Mouse (Mus musculus): Measurements from ENCODE around the gene Celf2. TPM values are rescaled to one million over a fixed set of nuclear protein-coding genes. Genes with fewer than 3 reads are reported as not detected.

Gene Celf2
- polyA plus RNA-seq, 1 experiment from 2014 or later: 25.2 TPM

GRCm38 (mm10) chr2:6823021-6823420, 686.3 kb downstream of the Celf2 start:
- CTCF ChIA-PET: no interaction called here
- POLR2A ChIA-PET: no interaction called here
- in situ Hi-C loops (cut with MboI; ENCODE audit: low pct_unique_long_range_greater_than_20kb): no loop called here
- TF ChIP-seq CTCF (IDR thresholded peaks at IDR 0.05): no peak
- ATAC-seq: no peak
- H3K27me3 ChIP-seq: no peaks in the 10 kb centered on the region
- DNase-seq (ENCODE audit: low read depth, low spot score): no peak

- no peaks in the 10 kb centered on the region for H3K27me3 ChIP-seq
- POLR2A ChIA-PET: no interaction called here
- ATAC-seq: no peak
Measured at GRCm38 (mm10) chr2:6821593-6821992, 687.8 kb downstream of the Celf2 start.

GRCm38 (mm10) chr2:6815281-6815680, 694.1 kb downstream of the Celf2 start:
- CTCF ChIA-PET: no interaction called here
- no peaks in the 10 kb centered on the region for H3K27me3 ChIP-seq
- POLR2A ChIA-PET: no interaction called here
- DNase-seq (ENCODE audit: low read depth, low spot score): no peak
- in situ Hi-C loops (cut with MboI; ENCODE audit: low pct_unique_long_range_greater_than_20kb): no loop called here
- TF ChIP-seq CTCF (IDR thresholded peaks at IDR 0.05): no peak
- ATAC-seq: no peak

More at GRCm38 (mm10) chr2:6821593-6821992, 687.8 kb downstream of the Celf2 start:
- no peak for DNase-seq (ENCODE audit: low read depth, low spot score)
- CTCF ChIA-PET: interaction anchor here (1.0 kb wide), 1 partner anchor 11 kb away, joined by 3 read pairs; no protein-coding TSS in a partner anchor
- TF ChIP-seq CTCF (IDR thresholded peaks at IDR 0.05): no peak
- in situ Hi-C loops (cut with MboI; ENCODE audit: low pct_unique_long_range_greater_than_20kb): no loop called here

- TF ChIP-seq CTCF (IDR thresholded peaks at IDR 0.05): no peak
- H3K27me3 ChIP-seq: no peaks in the 10 kb centered on the region
- ChIA-PET CTCF (interaction anchor here (1.7 kb wide), 1 partner anchor 9 kb away, joined by 3 read pairs; no protein-coding TSS in a partner anchor), POLR2A (no interaction called here)
- no peak for ATAC-seq
- in situ Hi-C loops (cut with MboI; ENCODE audit: low pct_unique_long_range_greater_than_20kb): no loop called here
- no peak for DNase-seq (ENCODE audit: low read depth, low spot score)
Measured at GRCm38 (mm10) chr2:6808736-6809135, 700.6 kb downstream of the Celf2 start.

- ChIA-PET CTCF (interaction anchor here (1.7 kb wide), 1 partner anchor 59 kb away, joined by 6 read pairs; no protein-coding TSS in a partner anchor), POLR2A (interaction anchor here (0.6 kb wide), 1 partner anchor 28 kb away, joined by 4 read pairs; no protein-coding TSS in a partner anchor)
- ATAC-seq (no peak), DNase-seq (ENCODE audit: low read depth, low spot score) (no peak)
- TF ChIP-seq CTCF (IDR thresholded peaks at IDR 0.05): no peak
- H3K27me3 ChIP-seq: no peaks in the 10 kb centered on the region
- in situ Hi-C loops (cut with MboI; ENCODE audit: low pct_unique_long_range_greater_than_20kb): no loop called here
Measured at GRCm38 (mm10) chr2:6796754-6797153, 712.6 kb downstream of the Celf2 start.

GRCm38 (mm10) chr2:6795995-6796588, 713.3 kb downstream of the Celf2 start:
- in situ Hi-C loops (cut with MboI; ENCODE audit: low pct_unique_long_range_greater_than_20kb): no loop called here
- ATAC-seq (no peak), DNase-seq (ENCODE audit: low read depth, low spot score) (no peak)
- ChIA-PET CTCF (interaction anchor here (1.7 kb wide), 1 partner anchor 59 kb away, joined by 6 read pairs; no protein-coding TSS in a partner anchor), POLR2A (interaction anchor here (0.6 kb wide), 2 partner anchors 29 to 67 kb away, joined by 4 read pairs; no protein-coding TSS in a partner anchor)
- TF ChIP-seq CTCF (IDR thresholded peaks at IDR 0.05): no peak
- no peaks in the 10 kb centered on the region for H3K27me3 ChIP-seq

- no peak for DNase-seq (ENCODE audit: low read depth, low spot score)
- CTCF ChIA-PET: no interaction called here
- no peak for TF ChIP-seq CTCF (IDR thresholded peaks at IDR 0.05)
- peak; percentile 92 for ATAC-seq
- H3K27me3 ChIP-seq: no peaks in the 10 kb centered on the region
- in situ Hi-C loops (cut with MboI; ENCODE audit: low pct_unique_long_range_greater_than_20kb): no loop called here
- POLR2A ChIA-PET: no interaction called here
Measured at GRCm38 (mm10) chr2:6794858-6795257, 714.5 kb downstream of the Celf2 start.

- H3K27me3 ChIP-seq: no peaks in the 10 kb centered on the region
- no peak for TF ChIP-seq CTCF (IDR thresholded peaks at IDR 0.05)
- DNase-seq (ENCODE audit: low read depth, low spot score) (no peak), ATAC-seq (no peak)
- CTCF ChIA-PET: interaction anchor here (0.8 kb wide), 1 partner anchor 22 kb away, joined by 3 read pairs; no protein-coding TSS in a partner anchor
- POLR2A ChIA-PET: no interaction called here
- in situ Hi-C loops (cut with MboI; ENCODE audit: low pct_unique_long_range_greater_than_20kb): no loop called here
Measured at GRCm38 (mm10) chr2:6790876-6791275, 718.5 kb downstream of the Celf2 start.

- POLR2A ChIA-PET: interaction anchor here (0.6 kb wide), 1 partner anchor 822 kb away, joined by 3 read pairs; no protein-coding TSS in a partner anchor
- H3K27me3 ChIP-seq: no peaks in the 10 kb centered on the region
- in situ Hi-C loops (cut with MboI; ENCODE audit: low pct_unique_long_range_greater_than_20kb): no loop called here
- DNase-seq (ENCODE audit: low read depth, low spot score) (no peak), ATAC-seq (no peak)
- peak; percentile 15 for TF ChIP-seq CTCF (IDR thresholded peaks at IDR 0.05)
- CTCF ChIA-PET: no interaction called here
Measured at GRCm38 (mm10) chr2:6786494-6787144, 722.7 kb downstream of the Celf2 start.

GRCm38 (mm10) chr2:6770214-6770613, 739.1 kb downstream of the Celf2 start:
- TF ChIP-seq CTCF (IDR thresholded peaks at IDR 0.05): no peak
- DNase-seq (ENCODE audit: low read depth, low spot score) (no peak), ATAC-seq (no peak)
- ChIA-PET CTCF (no interaction called here), POLR2A (no interaction called here)
- in situ Hi-C loops (cut with MboI; ENCODE audit: low pct_unique_long_range_greater_than_20kb): no loop called here
- H3K27me3 ChIP-seq: no peaks in the 10 kb centered on the region

GRCm38 (mm10) chr2:6762381-6762780, 747.0 kb downstream of the Celf2 start:
- in situ Hi-C loops (cut with MboI; ENCODE audit: low pct_unique_long_range_greater_than_20kb): no loop called here
- DNase-seq (ENCODE audit: low read depth, low spot score): no peak
- ChIA-PET CTCF (interaction anchor here (1.4 kb wide), 1 partner anchor 19 kb away, joined by 3 read pairs; no protein-coding TSS in a partner anchor), POLR2A (interaction anchor here (0.5 kb wide), 1 partner anchor 293 kb away, joined by 4 read pairs; no protein-coding TSS in a partner anchor)
- H3K27me3 ChIP-seq: no peaks in the 10 kb centered on the region
- TF ChIP-seq CTCF (IDR thresholded peaks at IDR 0.05): no peak
- ATAC-seq: no peak

All from Patski (cell line).